Mouse (Mus musculus) kidney, embryonic 15.5 days (tissue): Measurements from ENCODE around the gene Dis3. TPM values are rescaled to one million over a fixed set of nuclear protein-coding genes. Genes with fewer than 3 reads are reported as not detected.
"Not testable (repeated sequence)": the region's sequence is repeated elsewhere in the genome, so short reads cannot be mapped to it uniquely, and the experiment has no call there.

Experiments used
- ATAC-seq: fragments of 200-750 bp; cut with Nextera tagmentation; replicated peaks from 2 replicates; pipeline ENCODE4 v1.8.0; 2017; ENCODE audit warnings: moderate TSS enrichment; ENCODE audit not compliant: low FRiP score
- H3K27ac ChIP-seq: fragments of 300-500 bp; sonication (generic); 2 replicates; pipeline ENCODE4 v1.5.1; 2015; ENCODE audit warnings: mild to moderate bottlenecking, inconsistent platforms
- H3K27me3 ChIP-seq: fragments of 300-500 bp; sonication (generic); 2 replicates; pipeline ENCODE4 v1.6.1; 2015; ENCODE audit warnings: inconsistent platforms
- H3K36me3 ChIP-seq: fragments of 300-500 bp; sonication (generic); 2 replicates; pipeline ENCODE4 v1.6.1; 2015; ENCODE audit warnings: inconsistent platforms
- H3K4me1 ChIP-seq: fragments of 300-500 bp; sonication (generic); 2 replicates; pipeline ENCODE4 v1.6.1; 2015; ENCODE audit warnings: inconsistent platforms
- H3K4me2 ChIP-seq: fragments of 300-500 bp; sonication (generic); 2 replicates; pipeline ENCODE4 v1.6.1; 2015; ENCODE audit warnings: moderate library complexity, mild to moderate bottlenecking, inconsistent platforms
- H3K4me3 ChIP-seq: fragments of 300-500 bp; sonication (generic); replicated peaks from 2 replicates; pipeline ENCODE4 v1.5.1; 2015; ENCODE audit warnings: mild to moderate bottlenecking, inconsistent platforms
- H3K9ac ChIP-seq: fragments of 300-500 bp; sonication (generic); 2 replicates; pipeline ENCODE4 v1.6.1; 2015; ENCODE audit warnings: mild to moderate bottlenecking, inconsistent platforms
- H3K9me3 ChIP-seq: fragments of 300-500 bp; sonication (generic); replicated peaks from 2 replicates; pipeline ENCODE4 v1.6.1; 2016; ENCODE audit warnings: inconsistent platforms
- WGBS: fragments of 180-500 bp; shearing (Covaris S2); methylation state at CpG from one replicate; pipeline ENCODE4 v1.1.7; 2015; ENCODE audit warnings: mixed read lengths; 5-methylcytosine and 5-hydroxymethylcytosine counted together
- polyA plus RNA-seq: library from polyadenylated mRNA; unstranded; fragments of >200 nt; fragmentation: Nextera tagmentation; extraction: Ambion mirVana; gene quantifications from 2 replicates; pipeline ENCODE4 v1.2.1, GENCODE M21; 2015

The Dis3 gene
- polyA plus RNA-seq, 1 experiment from 2014 or later = 31.5 TPM

- Histone ChIP-seq H3K9ac (no peak overlapping the region), H3K27me3 (no peaks in the 10 kb centered on the region), H3K9me3 (no peaks in the 10 kb centered on the region), H3K4me2 (no peak overlapping the region), H3K36me3 (peaks cover 67% of the 10 kb centered on the region), H3K4me1 (no peaks in the 10 kb centered on the region), H3K4me3 (no peak overlapping the region), H3K27ac (peak overlapping the region; percentile 51; the same call in 1 of the 2 replicates)
- 80% methylated on average over 7 of the region's 7 CpGs for WGBS
- peak; percentile 56 for ATAC-seq
Observed at GRCm38 (mm10) chr14:99058959-99059586, 40.5 kb downstream of the Dis3 start.

- H3K4me3 ChIP-seq = peak overlapping the region; percentile 99
- peaks cover 19% of the 10 kb centered on the region for H3K36me3 ChIP-seq
- no peaks in the 10 kb centered on the region for H3K9me3 ChIP-seq
- H3K27ac ChIP-seq = peak overlapping the region; percentile 96
- H3K4me1 ChIP-seq = peaks cover 39% of the 10 kb centered on the region
- ATAC-seq = peak; percentile 6
- H3K27me3 ChIP-seq = no peaks in the 10 kb centered on the region
- H3K4me2 ChIP-seq = peak overlapping the region; percentile 63
- H3K9ac ChIP-seq = peak overlapping the region; percentile 98
- under 1% methylated on average over 15 of the region's 15 CpGs for WGBS
Observed at GRCm38 (mm10) chr14:99046782-99047181, 52.8 kb downstream of the Dis3 start.

DNA sequence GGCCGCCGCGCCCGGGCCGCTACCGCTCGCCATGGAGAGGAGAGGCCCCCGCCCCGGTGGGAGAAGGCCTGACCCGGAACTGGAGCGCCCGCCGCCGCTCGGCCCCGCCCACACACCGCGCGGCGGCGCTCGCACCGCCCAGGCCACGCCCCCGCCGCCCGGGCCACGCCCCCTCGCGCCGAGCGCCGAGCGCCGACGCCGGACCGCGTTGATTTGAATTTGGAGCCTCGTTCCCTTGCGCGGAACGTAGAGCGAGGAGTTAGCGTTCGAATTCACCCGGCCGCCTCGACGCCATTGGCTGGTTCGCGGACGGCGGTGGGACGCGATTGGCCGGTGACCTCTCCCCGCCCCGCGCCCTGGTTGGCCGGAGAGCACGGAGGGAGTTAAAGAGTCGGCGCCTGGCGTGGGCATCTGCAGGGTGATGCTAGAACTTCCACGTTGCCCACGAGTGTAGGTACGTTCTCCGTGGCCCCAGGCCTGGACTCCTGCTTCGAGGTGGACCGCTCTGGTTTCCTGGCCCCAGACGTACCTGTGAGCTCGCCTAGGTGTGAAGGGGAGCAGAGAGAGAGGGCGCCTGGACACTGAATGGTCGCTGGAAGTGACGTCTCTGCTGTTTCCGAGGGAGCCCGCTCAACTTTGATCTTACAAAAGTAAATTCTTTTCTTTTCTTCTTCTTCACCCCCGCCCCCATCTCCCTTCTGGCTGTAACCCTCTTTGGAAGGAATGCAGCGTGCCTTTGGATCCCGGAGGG lies 53.4 kb downstream of the Dis3 start, which contains the start of the genes Mzt1 and Bora:
Gene Mzt1, minus strand, starts transcription at position 104 of the 751 bp plus-strand sequence.
Gene Bora, plus strand, starts transcription at position 192 of the 751 bp plus-strand sequence.
- H3K9ac ChIP-seq = peak within 1 kb of the TSS; percentile 98

DNA sequence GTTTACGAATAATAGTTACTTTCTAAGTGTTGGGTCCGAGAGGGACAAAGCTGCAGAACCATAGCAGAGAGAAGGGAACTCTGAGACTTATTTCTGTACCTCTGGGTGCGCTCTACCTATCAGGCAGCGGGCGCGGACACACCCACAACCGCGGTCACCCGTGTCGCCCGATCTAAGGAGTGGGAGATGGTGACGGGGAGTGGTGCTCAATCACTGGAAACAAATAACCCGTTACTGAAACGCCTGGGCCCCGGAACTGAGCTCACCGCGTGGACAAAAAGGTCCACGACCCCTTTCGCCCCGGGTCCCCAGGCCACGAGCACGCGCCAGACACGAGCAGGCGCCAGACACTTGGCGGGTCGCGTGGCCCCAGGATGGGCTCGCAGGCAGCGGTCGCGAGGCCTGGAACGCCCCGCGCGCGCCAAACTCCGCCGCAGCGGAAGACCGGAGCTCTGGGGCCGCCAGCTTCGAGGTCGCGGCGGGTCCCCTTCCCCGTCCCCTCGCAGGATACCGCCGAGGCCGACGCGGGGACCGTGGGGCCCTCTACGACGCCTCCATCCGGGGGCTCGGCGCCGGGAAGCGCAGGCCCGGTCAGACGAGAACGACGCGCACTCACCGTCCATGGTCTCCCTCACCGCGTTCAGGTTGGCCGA lies 54.1 kb downstream of the Dis3 start:
- H3K36me3 ChIP-seq = peaks cover 7% of the 10 kb centered on the region
- peak; percentile 37 for ATAC-seq
- peak overlapping the region; percentile 99 for H3K4me3 ChIP-seq
- H3K27ac ChIP-seq = peak overlapping the region; percentile 96
- WGBS = under 1% methylated on average over 70 of the region's 70 CpGs
- H3K4me2 ChIP-seq = peak overlapping the region; percentile 63
- no peaks in the 10 kb centered on the region for H3K9me3 ChIP-seq
- peak overlapping the region; percentile 98 for H3K9ac ChIP-seq
- peaks cover 47% of the 10 kb centered on the region for H3K4me1 ChIP-seq
- H3K27me3 ChIP-seq = no peaks in the 10 kb centered on the region

More for the DNA sequence above, 53.4 kb downstream of the Dis3 start, which contains the start of the genes Mzt1 and Bora:
- under 1% methylated on average over 81 of the region's 81 CpGs for WGBS
- Histone ChIP-seq H3K4me3 (peak within 1 kb of the TSS; percentile 99), H3K27ac (peak within 1 kb of the TSS; percentile 96), H3K4me1 (peaks cover 44% of the 10 kb centered on the region), H3K9me3 (no peaks in the 10 kb centered on the region), H3K27me3 (no peaks in the 10 kb centered on the region), H3K4me2 (peak within 1 kb of the TSS; percentile 63), H3K36me3 (peaks cover 13% of the 10 kb centered on the region)
- ATAC-seq = peak; percentile 96

DNA sequence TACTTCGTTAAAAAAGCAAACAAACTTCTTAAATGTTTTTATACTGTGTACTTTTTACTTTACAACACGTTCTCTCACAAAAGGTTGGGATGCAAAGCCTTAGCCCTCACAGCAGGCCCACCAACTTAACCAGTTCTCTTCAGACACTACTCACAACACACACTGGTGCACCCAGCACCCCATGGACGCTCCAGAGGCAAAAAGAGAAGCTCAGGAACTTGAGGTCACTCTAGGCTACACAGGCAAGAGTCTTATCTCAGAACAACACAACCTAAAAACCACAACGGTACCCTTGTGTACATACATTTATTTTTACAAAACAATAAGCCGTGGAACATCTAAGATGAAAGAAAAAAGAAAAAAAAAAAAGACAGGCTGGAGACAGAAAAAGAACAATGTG lies 54.9 kb downstream of the Dis3 start:
- Histone ChIP-seq H3K9me3 (no peaks in the 10 kb centered on the region), H3K9ac (peak overlapping the region; percentile 98), H3K4me1 (peaks cover 47% of the 10 kb centered on the region), H3K4me3 (peak overlapping the region; percentile 99), H3K27ac (no peak overlapping the region), H3K36me3 (peaks cover 9% of the 10 kb centered on the region; the same call in 1 of the 2 replicates), H3K4me2 (peak overlapping the region; percentile 63), H3K27me3 (no peaks in the 10 kb centered on the region)
- ATAC-seq = no peak
- WGBS = 5% methylated on average over 5 of the region's 5 CpGs

DNA sequence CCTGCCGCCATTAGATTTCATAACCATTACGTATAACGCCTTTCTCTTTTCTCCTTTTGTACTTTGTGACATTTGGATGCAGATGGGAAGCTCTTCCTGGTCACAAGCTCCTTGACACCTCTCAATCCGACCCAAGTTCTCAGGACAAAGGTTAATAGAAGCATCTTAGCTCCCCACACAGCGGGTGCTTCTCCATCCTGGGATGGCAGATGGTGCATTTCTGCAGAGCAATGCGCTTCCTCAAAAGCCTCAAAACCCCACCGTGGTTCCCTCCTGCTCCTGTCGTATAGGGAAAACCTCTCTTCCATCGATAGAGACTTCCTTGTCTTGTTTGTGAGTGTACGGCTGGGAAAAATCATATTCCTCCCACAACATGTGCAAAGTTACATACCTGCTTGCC lies 55.5 kb downstream of the Dis3 start:
- peak overlapping the region; percentile 99 for H3K4me3 ChIP-seq
- H3K4me1 ChIP-seq = peaks cover 47% of the 10 kb centered on the region
- peak overlapping the region; percentile 18; the same call in 1 of the 2 replicates for H3K27ac ChIP-seq
- H3K27me3 ChIP-seq = no peaks in the 10 kb centered on the region
- 39% methylated on average over 10 of the region's 10 CpGs for WGBS
- no peak for ATAC-seq
- H3K9me3 ChIP-seq = no peaks in the 10 kb centered on the region
- peaks cover 9% of the 10 kb centered on the region; the same call in 1 of the 2 replicates for H3K36me3 ChIP-seq
- peak overlapping the region; percentile 98 for H3K9ac ChIP-seq
- H3K4me2 ChIP-seq = peak overlapping the region; percentile 63

DNA sequence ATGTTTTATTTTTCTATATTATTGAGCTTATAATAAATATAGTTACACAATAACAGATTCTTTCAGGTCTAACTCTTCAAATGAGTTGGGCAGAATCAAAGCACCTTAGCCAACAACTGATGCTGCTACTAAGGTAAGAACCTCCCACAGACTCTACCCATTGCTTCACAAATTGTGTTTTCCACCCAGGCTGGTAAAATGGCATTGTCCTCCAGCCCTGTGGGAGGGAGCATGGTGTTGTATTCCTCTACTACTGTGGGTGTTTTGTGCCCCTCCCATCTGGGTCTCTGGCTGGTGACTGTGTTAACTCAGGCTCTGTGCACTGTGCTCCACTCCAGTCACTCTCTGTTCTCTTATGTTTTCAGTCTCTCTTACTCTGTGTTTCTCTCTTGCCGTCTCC lies 56.1 kb downstream of the Dis3 start:
- ATAC-seq = no peak
- 0 out of 2 replicates have a peak overlapping the region, but pooled peaks have one; percentile 18 for H3K27ac ChIP-seq
- 57% methylated on average over 1 of the region's 1 CpGs for WGBS
- H3K36me3 ChIP-seq = peaks cover 8% of the 10 kb centered on the region; the same call in 1 of the 2 replicates
- no peaks in the 10 kb centered on the region for H3K27me3 ChIP-seq
- no peaks in the 10 kb centered on the region for H3K9me3 ChIP-seq
- peak overlapping the region; percentile 99; the same call in 1 of the 2 replicates for H3K4me3 ChIP-seq
- 0 out of 2 replicates have a peak overlapping the region, but pooled peaks have one; percentile 98 for H3K9ac ChIP-seq
- H3K4me1 ChIP-seq = peaks cover 42% of the 10 kb centered on the region
- H3K4me2 ChIP-seq = peak overlapping the region; percentile 63

DNA sequence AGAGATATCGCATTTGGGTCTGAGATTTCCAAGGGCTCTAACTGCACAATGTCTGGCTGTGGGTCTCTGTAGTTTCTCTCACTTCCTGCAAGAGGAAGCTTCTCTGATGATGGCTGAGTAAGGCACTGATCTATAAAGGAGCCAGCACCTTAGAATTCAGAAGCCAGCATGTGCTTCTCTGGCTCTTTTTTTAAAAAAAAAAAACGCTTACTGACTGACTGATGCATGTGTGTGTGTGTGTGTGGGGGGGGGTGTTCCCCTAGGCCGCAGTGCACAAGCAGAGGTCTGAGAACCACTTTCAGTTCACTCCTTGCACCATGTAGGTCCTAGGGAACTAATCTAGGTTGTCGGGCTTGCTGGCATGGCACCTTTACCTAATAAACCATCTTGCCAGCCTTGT lies 58.2 kb downstream of the Dis3 start:
- no peaks in the 10 kb centered on the region for H3K27me3 ChIP-seq
- H3K9me3 ChIP-seq = no peaks in the 10 kb centered on the region
- H3K4me3 ChIP-seq = no peak overlapping the region
- H3K4me1 ChIP-seq = peaks cover 28% of the 10 kb centered on the region
- H3K4me2 ChIP-seq = no peak overlapping the region
- ATAC-seq = no peak
- H3K9ac ChIP-seq = no peak overlapping the region
- WGBS = 62% methylated on average over 4 of the region's 4 CpGs
- no peak overlapping the region for H3K27ac ChIP-seq
- H3K36me3 ChIP-seq = peaks cover 22% of the 10 kb centered on the region

- H3K4me2 ChIP-seq, H3K9ac ChIP-seq, H3K27me3 ChIP-seq, H3K27ac ChIP-seq, ATAC-seq, H3K9me3 ChIP-seq, H3K4me3 ChIP-seq: not testable (repeated sequence)
- H3K4me1 ChIP-seq = peaks cover 21% of the 10 kb centered on the region
- WGBS = 75% methylated on average over 5 of the region's 5 CpGs
- peaks cover 31% of the 10 kb centered on the region for H3K36me3 ChIP-seq
Observed at GRCm38 (mm10) chr14:99039308-99039707, 60.3 kb downstream of the Dis3 start.

DNA sequence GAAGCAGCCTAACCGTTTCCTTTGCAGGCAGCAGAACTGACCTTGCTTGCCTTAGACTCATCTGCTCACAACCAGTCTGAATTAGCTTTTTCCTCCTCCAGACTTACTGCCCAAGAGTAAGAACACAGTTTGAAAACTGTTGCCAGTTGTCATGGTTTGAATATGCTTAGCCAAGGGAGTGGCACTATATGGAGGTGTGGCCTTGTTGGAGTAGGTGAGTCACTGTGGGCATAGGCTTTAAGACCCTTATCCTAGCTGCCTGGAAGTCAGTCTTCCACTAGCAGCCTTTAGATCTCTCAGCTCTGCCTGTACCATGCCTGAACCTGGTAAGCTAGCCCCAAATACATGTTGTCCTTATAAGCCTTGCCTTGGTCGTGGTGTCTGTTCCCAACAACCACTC lies 61.9 kb downstream of the Dis3 start:
- ATAC-seq = no peak
- H3K27ac ChIP-seq = no peak overlapping the region
- no peaks in the 10 kb centered on the region for H3K27me3 ChIP-seq
- no peak overlapping the region for H3K4me3 ChIP-seq
- H3K4me2 ChIP-seq = no peak overlapping the region
- 87% methylated on average over 2 of the region's 2 CpGs for WGBS
- peaks cover 11% of the 10 kb centered on the region for H3K4me1 ChIP-seq
- H3K36me3 ChIP-seq = peaks cover 42% of the 10 kb centered on the region
- H3K9me3 ChIP-seq = no peaks in the 10 kb centered on the region
- H3K9ac ChIP-seq = no peak overlapping the region

DNA sequence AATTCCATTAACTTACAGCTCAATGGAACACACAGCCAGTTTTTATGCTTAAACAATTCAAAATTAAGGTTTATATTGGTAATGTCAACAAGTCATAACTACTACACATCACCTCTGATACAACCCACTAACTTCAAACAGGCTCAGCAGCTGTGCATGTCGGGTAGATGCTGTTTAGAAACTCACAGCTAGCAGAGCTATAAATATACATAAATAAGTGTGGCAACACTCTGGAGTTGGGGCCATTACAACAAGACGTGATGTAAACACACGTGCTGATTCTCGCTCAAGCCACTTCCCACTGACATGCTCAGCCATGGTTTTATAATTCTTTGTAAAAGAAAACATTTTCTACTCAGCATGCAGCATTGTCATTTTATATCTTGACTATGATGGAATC lies 63.5 kb downstream of the Dis3 start:
- ATAC-seq = no peak

More for the DNA sequence above, 63.5 kb downstream of the Dis3 start:
- H3K36me3 ChIP-seq = peaks cover 50% of the 10 kb centered on the region
- H3K9ac ChIP-seq = no peak overlapping the region
- no peak overlapping the region for H3K27ac ChIP-seq
- WGBS = 78% methylated on average over 4 of the region's 4 CpGs
- H3K4me1 ChIP-seq = peaks cover 2% of the 10 kb centered on the region; the same call in 1 of the 2 replicates
- no peak overlapping the region for H3K4me3 ChIP-seq
- no peaks in the 10 kb centered on the region for H3K27me3 ChIP-seq
- H3K4me2 ChIP-seq = no peak overlapping the region
- H3K9me3 ChIP-seq = no peaks in the 10 kb centered on the region
